Mouse (Mus musculus): ENCODE data around the gene Car11.

Car11 gene

DNA sequence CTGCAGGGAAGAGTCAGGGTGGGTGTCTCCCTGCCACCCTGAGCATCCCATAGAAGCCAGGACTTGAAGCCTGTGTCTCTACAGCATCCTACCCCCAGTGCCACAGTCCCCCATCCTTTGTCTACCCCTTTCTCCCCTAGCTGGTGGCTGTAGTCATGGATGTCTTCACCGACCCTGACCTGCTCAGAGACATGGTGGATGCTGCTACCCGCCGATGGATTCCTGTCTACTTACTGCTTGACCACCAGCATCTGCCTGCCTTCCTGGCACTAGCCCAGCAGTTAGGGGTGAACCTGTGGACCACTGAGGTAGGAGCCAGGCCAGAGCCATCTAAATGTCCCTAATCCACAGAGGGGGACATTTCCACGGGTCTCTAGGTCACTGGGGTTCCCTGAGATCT lies 23.7 kb downstream of the Car11 start:
- no peak for DNase-seq (ENCODE audit: low spot score in 2 of 2)

DNA sequence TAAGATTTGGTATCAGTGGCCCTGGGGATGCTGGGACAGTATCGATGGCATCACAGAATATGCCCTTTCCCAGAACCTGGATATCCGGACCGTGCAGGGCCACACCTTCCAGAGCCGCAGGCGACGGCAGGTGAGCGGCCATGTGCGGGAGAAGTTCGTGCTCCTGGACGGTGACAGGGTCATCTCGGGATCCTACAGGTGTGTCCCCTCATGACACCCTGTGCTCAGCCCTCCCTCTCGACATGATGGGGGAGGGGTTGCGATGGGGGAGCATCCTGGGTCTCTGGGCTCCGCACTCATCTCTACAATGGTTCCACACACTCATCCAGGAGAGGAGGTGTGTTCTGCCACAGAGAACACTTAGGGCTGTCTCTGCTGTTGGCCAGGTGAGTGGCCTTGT lies 24.1 kb downstream of the Car11 start:
- no peak for DNase-seq (ENCODE audit: low spot score in 2 of 2)

GRCm38 (mm10) chr7:45725151-45725550 lies 25.5 kb downstream of the Car11 start:
- DNase-seq (ENCODE audit: low spot score in 2 of 2), result no peak

DNA sequence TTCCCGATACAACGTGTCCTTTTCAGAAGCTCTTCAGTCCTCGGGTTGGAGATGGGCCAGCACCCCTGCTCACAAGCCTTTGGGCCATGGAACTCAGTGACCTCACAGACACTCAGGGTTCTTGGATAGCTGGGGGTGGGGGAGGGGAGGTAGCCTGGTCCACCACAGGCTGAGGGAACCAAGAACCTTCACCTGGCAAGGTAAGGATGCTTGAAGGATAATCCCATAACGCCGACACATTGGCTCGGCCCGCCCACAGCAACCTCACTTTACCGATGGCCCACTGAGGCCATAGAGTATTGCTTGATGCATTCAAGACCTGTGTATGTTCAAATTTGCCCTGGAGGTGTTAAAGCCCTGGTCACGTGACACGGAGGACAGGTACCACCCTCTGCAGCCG lies 26.1 kb downstream of the Car11 start, which contains the start of gene Spaca4:
Spaca4 (minus strand) TSS at position 101 of the 400 bp plus-strand sequence.
- DNase-seq (ENCODE audit: low spot score in 2 of 2), result no peak

DNA sequence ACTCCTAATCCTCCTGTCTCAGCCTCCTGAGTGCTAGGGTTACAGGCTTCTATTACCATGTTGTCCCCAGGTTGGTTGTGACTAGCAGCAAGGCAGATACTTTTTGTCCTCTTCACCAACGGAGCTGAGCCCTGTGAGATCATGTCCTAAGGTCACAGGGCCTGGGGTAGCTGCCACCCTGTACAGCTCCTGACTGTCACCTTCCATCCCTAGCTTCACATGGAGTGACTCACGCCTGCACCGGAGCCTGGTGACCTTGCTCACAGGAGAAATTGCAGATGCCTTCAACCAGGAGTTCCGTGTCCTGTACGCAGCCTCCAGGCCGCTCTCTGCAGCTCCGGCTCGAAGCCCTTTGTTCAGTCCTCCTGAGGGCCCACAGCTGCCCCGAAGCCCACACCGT lies 26.8 kb downstream of the Car11 start:
- DNase-seq (ENCODE audit: low spot score in 2 of 2), result no peak

DNA sequence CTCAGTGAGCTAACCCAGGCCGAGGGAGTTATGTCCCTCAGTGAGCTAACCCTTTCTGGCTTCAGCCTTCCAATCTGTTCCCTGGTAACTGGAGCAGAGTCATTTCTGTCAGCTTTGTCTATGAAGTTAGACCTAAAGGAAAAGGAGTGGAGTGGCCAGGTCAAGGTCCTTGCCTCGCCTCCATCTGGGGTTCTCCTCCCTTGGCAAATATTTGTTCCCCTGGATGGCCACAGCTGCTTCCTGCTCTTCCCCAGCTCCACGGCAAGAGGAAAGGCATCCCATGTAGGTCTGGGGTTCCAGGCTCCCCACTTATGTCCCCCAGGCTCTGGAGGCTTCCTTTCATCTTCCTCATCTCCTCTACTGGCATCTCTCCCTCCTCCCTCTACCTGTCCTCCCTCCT lies 28.0 kb downstream of the Car11 start:
- no peak for DNase-seq (ENCODE audit: low spot score in 2 of 2)

GRCm38 (mm10) chr7:45730727-45731431 lies 31.2 kb downstream of the Car11 start:
- DNase-seq (ENCODE audit: low spot score in 2 of 2), result peak in 1 of 2 experiments; percentile 51

GRCm38 (mm10) chr7:45733477-45733876 lies 33.8 kb downstream of the Car11 start:
- no peak for DNase-seq (ENCODE audit: low spot score in 2 of 2)

GRCm38 (mm10) chr7:45739162-45739763 lies 39.6 kb downstream of the Car11 start:
- peak; percentile 50 to 72 for DNase-seq (ENCODE audit: low spot score in 2 of 2)

DNA sequence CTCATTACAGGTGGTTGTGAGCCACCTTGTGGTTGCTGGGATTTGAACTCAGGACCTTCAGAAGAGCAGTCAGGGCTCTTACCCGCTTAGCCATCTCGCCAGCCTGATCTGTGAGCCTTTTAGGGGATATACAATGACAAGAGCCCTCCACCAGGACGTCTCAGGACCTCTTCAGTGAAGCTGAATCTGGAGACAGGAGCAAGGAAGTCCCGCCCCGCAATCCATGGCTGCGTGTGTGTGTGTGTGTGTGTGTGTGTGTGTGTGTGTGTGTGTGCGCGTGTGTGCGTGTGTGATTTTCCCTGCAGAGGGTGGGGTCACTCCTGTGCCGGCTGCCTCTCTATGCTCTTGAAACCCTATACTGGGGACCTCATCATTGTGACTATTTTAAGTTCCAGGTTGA lies 40.2 kb downstream of the Car11 start:
- no peak for DNase-seq (ENCODE audit: low spot score in 2 of 2)

DNA sequence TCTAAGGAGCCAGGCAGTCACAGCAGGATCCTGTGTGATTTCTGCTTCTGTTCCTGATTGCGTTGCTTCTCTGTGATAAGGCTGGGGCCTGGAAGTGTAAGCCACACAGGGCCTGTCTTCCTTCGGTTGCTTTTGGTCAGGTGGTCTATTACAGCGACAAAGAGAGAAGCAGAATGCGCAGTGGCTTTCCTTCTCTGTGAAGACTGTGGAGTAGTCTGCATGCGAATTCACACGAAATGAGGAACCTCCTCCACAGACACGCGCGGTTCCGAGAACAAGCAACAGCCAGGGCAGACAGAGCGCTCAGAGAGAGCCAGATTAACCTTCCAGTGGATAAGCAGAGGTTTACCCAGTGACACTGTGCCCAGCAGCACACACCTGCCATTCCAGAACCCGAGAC lies 41.7 kb downstream of the Car11 start:
- no peak for DNase-seq (ENCODE audit: low spot score in 2 of 2)

DNA sequence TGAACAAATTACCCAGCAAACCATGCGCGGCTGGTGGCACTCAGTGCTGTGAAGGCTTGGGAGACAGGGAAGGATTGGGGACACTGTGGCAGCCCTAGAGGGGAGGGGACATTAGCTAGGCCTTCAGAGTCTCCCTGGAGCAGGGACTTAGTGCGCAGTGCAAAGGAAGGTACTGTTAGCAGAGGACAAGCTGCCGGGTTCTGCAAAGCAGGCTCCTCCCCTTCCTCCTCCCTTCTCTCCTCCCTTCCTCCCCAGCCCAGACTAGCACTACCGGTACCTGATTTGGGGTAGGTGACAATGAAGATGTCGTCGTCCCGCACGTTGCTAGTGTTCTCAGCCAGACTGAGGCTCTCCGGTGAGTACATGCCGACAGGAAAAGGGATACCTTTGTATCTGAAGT lies 42.1 kb downstream of the Car11 start:
- no peak for DNase-seq (ENCODE audit: low spot score in 2 of 2)

DNA sequence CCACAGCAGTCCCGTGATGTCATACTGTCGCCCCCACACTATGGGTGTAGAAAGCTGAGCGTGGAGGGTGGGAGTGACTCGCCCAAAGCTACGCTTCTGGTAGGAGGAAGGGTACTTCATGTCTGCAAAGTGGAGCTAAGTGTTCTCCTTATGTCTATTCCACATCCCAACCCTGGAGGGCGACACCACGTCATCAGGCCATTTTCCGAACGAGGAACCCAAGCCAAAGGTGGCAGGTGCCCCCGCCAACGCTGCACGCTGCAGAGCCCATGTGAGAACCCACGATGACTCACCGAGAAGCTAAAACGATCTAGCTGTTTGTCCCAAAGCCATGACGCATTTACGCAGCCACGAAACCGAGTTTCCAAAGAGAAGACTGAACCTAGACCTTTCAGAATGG lies 42.7 kb downstream of the Car11 start:
- no peak for DNase-seq (ENCODE audit: low spot score in 2 of 2)

DNA sequence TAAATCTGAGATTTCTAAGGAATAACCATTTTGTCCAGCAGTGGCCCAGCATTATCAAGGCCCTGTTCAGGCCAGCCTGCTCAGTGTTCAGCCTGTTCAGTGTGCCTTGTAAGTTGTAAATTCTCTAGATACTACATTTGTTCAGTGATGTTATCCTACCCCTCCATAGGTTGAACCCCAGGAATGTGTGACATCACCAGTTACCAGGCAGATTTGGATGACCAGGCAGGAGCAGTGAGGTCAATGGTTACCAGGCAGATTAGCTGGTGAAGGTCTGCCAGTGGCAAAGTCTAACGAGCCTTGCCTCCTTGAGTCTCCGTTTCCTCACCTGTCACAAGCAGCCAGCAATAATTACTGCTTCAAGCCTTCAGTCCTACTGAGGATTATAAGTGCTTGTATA lies 44.7 kb downstream of the Car11 start:
- DNase-seq (ENCODE audit: low spot score in 2 of 2), result peak in 1 of 2 experiments; percentile 41

- DNase-seq (ENCODE audit: low spot score in 2 of 2), result no peak
These were observed 46.9 kb downstream of the Car11 start for GRCm38 (mm10) chr7:45746518-45746917.

DNA sequence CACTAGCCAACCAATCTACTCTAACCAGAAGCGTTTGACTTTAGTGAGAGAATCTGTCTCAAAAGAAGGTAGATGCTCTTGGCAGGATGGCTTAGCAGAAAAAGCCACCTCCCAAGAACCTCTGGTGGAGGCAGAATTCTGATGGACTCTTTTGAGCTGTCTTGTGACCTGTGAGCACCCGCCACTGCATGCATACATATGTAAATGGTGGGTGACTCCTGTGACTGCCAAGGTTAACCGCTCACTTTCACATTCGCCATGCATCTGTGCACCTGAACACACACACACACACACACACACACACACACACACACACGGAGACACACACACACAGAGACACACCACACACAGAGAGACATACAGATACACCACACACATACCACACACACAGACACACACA lies 47.8 kb downstream of the Car11 start:
- DNase-seq (ENCODE audit: low spot score in 2 of 2), result no peak

DNA sequence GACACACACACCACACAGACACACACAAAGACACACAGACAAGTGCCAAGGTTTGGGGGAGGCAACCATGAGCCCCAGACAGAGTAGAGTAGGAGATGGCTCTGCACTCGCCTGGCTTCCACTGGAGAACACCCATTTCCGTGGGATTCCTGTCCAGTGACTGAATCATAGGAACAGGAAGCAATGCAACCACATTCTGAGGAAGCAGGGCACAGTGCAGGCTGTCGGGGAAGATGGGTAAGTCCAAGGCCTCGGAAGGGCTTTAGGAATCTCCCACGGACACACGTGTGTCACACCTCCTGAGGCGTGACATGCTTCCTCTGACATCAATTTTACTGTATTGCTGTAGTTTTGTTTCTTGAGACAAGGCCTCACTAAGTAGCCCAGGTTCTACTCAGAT lies 48.5 kb downstream of the Car11 start:
- DNase-seq (ENCODE audit: low spot score in 2 of 2), result no peak

GRCm38 (mm10) chr7:45749401-45749800 lies 49.8 kb downstream of the Car11 start:
- no peak for DNase-seq (ENCODE audit: low spot score in 2 of 2)

DNA sequence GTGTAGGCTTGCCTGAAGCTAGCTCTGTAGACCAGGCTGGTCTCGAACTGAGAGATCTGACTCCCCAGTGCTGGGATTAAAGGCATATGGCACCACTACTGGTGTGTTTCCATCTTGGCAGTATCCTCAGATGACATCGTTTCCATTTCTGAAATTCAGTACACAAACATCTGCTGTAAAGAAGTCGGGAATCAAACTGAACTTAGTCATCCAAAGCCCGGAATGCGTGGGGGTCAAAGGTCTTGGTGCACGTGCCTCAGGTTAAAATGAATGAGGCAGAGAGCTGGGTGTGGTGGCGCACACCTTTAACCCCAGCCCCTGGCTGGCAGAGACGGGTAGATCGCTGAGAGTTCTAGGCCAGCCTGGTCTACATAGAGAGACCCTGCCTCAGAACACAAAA lies 50.5 kb downstream of the Car11 start:
- no peak for DNase-seq (ENCODE audit: low spot score in 2 of 2)
